Mouse (Mus musculus): Measurements from ENCODE around the gene Coil. TPM values are rescaled to one million over a fixed set of nuclear protein-coding genes. Genes with fewer than 3 reads are reported as not detected.
"Not testable (repeated sequence)": the region's sequence is repeated elsewhere in the genome, so short reads cannot be mapped to it uniquely, and the experiment has no call there.

Coil gene
- polyA plus RNA-seq, 1 experiment, result 28.9 TPM

GRCm38 (mm10) chr11:89028871-89029405 lies 58.9 kb downstream of the Coil start:
- no peak for TF ChIP-seq CTCF (IDR thresholded peaks at IDR 0.05; ENCODE audit: borderline replicate concordance, extremely low read depth, insufficient read depth, insufficient read length)
- no peak for TF ChIP-seq POLR2A (IDR thresholded peaks at IDR 0.05; ENCODE audit: borderline replicate concordance, extremely low read depth, insufficient read depth, insufficient read length, poor library complexity, severe bottlenecking)
- DNase-seq (ENCODE audit: low read depth), result no peak

DNA sequence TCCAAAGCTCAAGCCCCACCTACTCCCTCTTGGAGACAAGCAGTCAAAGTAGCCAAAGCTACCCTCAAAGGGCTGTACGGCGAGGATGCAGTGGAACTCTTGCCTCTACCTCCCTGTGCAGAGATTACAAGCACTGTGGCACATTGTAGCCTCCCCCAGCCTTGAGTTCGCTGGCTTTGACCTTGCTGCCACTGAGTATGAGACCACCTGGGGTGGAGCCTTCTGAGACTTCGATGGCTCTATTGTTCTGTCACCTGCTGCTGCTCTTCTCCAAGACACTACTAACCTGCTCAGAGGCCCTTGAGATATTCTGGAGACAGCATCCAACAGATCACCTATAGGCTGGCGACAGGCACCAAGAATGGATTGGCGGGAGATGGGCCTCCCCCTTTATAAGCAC lies 60.5 kb downstream of the Coil start:
- no peak for TF ChIP-seq POLR2A (IDR thresholded peaks at IDR 0.05; ENCODE audit: borderline replicate concordance, extremely low read depth, insufficient read depth, insufficient read length, poor library complexity, severe bottlenecking)
- TF ChIP-seq CTCF (IDR thresholded peaks at IDR 0.05; ENCODE audit: borderline replicate concordance, extremely low read depth, insufficient read depth, insufficient read length), result no peak
- DNase-seq (ENCODE audit: low read depth), result no peak

DNA sequence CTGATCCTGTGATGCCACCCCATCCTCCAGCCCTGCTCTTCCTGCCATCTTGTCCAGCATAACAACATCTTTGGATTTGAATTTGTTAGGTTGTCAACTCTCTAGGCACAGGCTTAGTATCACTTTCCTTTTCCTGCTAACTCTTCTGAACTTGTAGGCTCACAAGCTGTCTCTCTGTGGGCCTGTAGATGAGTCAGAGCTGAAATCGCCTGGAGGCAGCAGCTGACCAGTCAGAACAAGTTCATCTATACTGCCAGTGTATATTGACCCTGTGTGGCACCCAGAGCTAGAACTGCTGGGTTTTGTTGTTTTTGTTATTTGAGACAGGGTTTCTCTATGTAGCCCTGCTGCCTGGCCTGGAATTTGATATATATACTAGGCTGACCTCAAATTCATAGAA lies 61.1 kb downstream of the Coil start:
- TF ChIP-seq CTCF (IDR thresholded peaks at IDR 0.05; ENCODE audit: borderline replicate concordance, extremely low read depth, insufficient read depth, insufficient read length) (no peak), POLR2A (IDR thresholded peaks at IDR 0.05; ENCODE audit: borderline replicate concordance, extremely low read depth, insufficient read depth, insufficient read length, poor library complexity, severe bottlenecking) (no peak)
- DNase-seq (ENCODE audit: low read depth), result no peak

DNA sequence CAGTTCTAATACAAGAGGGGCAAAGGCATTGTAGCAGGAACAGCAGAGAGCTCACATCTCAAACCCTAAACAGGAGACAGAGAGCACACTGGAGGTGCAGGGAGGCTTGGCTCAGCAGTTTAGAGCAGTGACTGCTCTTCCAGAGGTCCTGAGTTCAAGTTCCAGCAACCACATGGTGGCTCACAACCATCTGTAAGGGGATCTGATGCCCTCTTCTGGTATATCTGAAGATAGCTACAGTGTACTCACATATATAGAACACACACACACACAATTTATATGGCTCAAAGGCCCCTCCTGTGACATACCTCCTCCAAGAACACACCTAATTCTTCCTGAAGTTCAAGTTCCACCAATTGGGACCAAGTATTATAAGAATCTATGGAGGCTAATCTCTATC lies 64.5 kb downstream of the Coil start:
- TF ChIP-seq POLR2A (IDR thresholded peaks at IDR 0.05; ENCODE audit: borderline replicate concordance, extremely low read depth, insufficient read depth, insufficient read length, poor library complexity, severe bottlenecking) (no peak), CTCF (IDR thresholded peaks at IDR 0.05; ENCODE audit: borderline replicate concordance, extremely low read depth, insufficient read depth, insufficient read length) (no peak)
- DNase-seq (ENCODE audit: low read depth), result no peak

DNA sequence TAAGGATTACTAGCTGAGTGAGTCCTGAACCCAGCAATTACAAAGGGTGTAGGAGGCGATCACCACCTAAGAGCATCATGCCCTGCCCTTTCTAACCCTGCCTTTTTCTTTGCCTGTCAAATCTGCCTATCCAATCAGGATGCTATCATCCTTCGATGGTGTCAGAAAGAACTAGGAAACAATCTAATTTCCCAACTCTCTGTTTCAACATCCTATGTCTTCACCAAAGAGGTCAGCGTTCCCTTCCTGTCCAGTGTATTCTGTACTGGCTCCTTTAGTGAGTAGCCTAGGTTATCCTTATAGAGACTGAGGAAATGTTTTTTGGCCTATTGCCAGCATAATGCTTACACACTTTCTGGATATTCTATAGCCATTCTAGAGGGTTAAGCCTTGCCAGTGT lies 65.5 kb downstream of the Coil start:
- DNase-seq (ENCODE audit: low read depth), result no peak
- TF ChIP-seq POLR2A (IDR thresholded peaks at IDR 0.05; ENCODE audit: borderline replicate concordance, extremely low read depth, insufficient read depth, insufficient read length, poor library complexity, severe bottlenecking) (no peak), CTCF (IDR thresholded peaks at IDR 0.05; ENCODE audit: borderline replicate concordance, extremely low read depth, insufficient read depth, insufficient read length) (no peak)

DNA sequence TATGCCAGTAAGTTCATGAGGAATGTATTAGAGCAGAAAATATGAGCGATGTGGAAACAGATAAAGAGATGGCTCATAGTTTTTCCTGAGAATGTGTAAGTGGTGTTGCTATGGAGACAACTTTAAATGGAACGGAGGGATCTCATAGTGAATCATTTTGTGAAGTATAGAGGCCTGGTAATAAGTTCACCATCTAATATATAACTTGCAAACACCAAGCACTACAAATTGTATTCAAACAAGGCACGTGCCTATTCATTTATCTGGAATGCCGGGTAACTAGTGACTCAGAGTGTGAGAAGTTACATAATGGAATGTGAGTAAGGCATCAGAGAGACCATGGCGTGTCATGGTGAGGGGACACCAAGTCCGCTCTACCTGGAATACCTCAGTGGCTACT lies 68.4 kb downstream of the Coil start:
- no peak for DNase-seq (ENCODE audit: low read depth)
- TF ChIP-seq CTCF (IDR thresholded peaks at IDR 0.05; ENCODE audit: borderline replicate concordance, extremely low read depth, insufficient read depth, insufficient read length) (no peak), POLR2A (IDR thresholded peaks at IDR 0.05; ENCODE audit: borderline replicate concordance, extremely low read depth, insufficient read depth, insufficient read length, poor library complexity, severe bottlenecking) (no peak)

GRCm38 (mm10) chr11:89039325-89039724 lies 69.3 kb downstream of the Coil start:
- TF ChIP-seq POLR2A (IDR thresholded peaks at IDR 0.05; ENCODE audit: borderline replicate concordance, extremely low read depth, insufficient read depth, insufficient read length, poor library complexity, severe bottlenecking) (no peak), CTCF (IDR thresholded peaks at IDR 0.05; ENCODE audit: borderline replicate concordance, extremely low read depth, insufficient read depth, insufficient read length) (peak; percentile 72)
- DNase-seq (ENCODE audit: low read depth), result peak; percentile 39

DNA sequence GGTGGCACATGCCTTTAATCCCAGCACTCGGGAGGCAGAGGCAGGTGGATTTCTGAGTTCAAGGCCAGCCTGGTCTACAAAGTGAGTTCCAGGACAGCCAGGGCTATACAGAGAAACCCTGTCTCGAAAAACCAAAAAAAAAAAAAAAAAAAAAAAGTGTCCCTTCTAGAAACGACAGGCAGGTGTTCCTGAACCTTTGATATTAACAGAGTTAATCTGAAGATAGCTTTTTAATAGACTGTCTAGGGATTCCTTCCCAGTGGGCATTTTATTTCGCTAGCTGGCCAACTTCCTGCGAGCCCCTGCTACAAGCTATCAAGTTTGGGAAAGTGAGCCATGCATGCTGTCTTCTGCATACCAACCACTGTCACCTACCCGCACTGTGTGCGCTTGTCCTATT lies 71.0 kb downstream of the Coil start:
- DNase-seq (ENCODE audit: low read depth), result not testable (repeated sequence)

Other genes with a start within 250 kb of the Coil start
- 52.8 and 54.1 TPM in 2 replicates for gene Akap1, start 105.7 kb upstream of the Coil start, polyA plus RNA-seq (2012; rRNA removed)
- 15.7 and 16.5 TPM in 2 replicates for gene Scpep1, start 14.8 kb upstream of the Coil start, polyA plus RNA-seq (2012; rRNA removed)
- not detected in 2 replicates for gene Elobl, start 3.3 kb upstream of the Coil start, polyA plus RNA-seq (2012; rRNA removed)
- gene Trim25, start 29.1 kb downstream of the Coil start, polyA plus RNA-seq (2012; rRNA removed), result 1.7 and 3.2 TPM in 2 replicates
- gene Dgke, start 96.6 kb downstream of the Coil start, polyA plus RNA-seq (2012; rRNA removed), result 18.4 and 23.1 TPM in 2 replicates
- gene Gm525, start 103.6 kb downstream of the Coil start, polyA plus RNA-seq (2012; rRNA removed), result 0.56 TPM in 1 of 2 replicates, not detected in the other

All from brain, embryonic 14.5 days (tissue).